Mouse (Mus musculus) left cerebral cortex, adult 2 months (tissue): ENCODE measurements around the gene Neurl1a. TPM values are rescaled to one million over a fixed set of nuclear protein-coding genes. Genes with fewer than 3 reads are reported as not detected.

Source experiments
- DNase-seq, 2 experiments: peaks; one replicate each; pipeline ENCODE4 v3.0.0; 2021 to 2022; ENCODE audit warnings: low spot score in 2 of 2, mixed read lengths in 1 of 2; ENCODE audit errors: extremely low spot score in 1 of 2
- H3K27ac ChIP-seq: fragments of 200-600 bp; 2 replicates; pipeline ENCODE4 v1.8.1; 2022
- H3K4me3 ChIP-seq: fragments of 200-600 bp; 2 replicates; pipeline ENCODE4 v1.8.1; 2022
- CTCF ChIP-seq: fragments of 200-600 bp; IDR thresholded peaks from 2 replicates; pipeline ENCODE4 v1.8.1; 2022; ENCODE audit warnings: antibody characterized with exemption, mild to moderate bottlenecking, moderate library complexity
- intact Hi-C: fragments of 180-260 bp; cut with DNase I; formaldehyde crosslinking; loops from one replicate; pipeline ENCODE4 v1.15.1; 2025
- total RNA-seq, 2 experiments: library from RNA; stranded (reverse); gene quantifications; 2 replicates each; pipeline ENCODE4 v1.2.3; 2021

Neurl1a gene
- total RNA-seq, 2 experiments from 2014 or later: 178 to 194 TPM

DNA sequence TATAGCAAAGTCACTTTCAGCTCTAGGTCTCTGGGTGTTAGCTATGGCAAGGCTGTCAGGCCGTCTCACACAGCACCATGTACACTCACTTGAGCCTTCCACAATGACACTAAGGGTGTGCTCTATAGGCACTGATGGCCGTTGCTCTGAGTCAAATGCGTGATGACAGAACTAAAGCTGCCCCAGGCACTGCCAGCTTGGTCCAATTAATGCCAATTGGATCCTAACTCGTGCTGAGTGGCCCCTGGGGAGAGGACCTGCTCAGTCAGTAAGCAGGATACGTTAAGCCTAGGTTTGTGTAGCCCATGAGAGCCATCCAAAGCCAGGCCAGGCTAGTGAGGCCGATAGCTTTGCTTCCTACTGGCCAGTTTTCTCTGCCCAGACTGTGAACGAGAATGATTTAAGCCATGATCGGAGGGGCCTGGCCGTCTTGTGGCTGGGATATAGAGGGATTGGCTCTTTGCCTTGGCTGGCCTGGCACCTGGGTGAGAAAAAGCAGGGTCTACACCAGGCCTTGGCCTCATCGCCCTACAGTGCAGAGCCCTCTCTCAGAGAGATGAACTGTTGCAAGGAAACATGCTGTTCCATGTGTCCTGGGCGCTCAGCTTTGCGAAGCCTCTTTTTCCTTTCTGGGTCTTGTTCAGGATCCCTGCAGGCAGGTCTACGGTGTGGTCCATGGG lies 20.2 kb downstream of the Neurl1a start:
- intact Hi-C loops: no loop called here
- DNase-seq: no peak
- Histone ChIP-seq H3K4me3 (no peak overlapping the region), H3K27ac (no peak overlapping the region)
- no peak for TF ChIP-seq CTCF

DNA sequence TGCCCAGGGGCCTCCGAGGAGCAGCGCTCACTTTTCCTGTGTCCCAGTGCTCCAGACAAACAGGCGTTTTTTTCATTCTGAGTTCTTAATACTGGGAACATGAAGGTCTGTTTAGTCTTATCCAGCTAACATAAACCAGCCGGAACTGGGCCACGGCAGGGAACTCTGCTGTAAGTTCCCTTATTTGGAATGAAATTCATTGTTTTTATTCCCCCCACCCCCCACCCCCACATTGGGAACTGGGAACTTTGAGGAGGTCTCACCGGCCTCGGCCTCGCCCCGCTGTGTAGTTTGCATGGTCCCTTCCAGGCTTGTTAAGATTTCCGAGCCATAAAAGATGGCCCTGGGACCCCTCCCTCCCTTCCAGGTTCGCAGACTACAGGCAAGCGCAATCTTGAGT lies 23.4 kb downstream of the Neurl1a start:
- no peak overlapping the region for H3K27ac ChIP-seq
- intact Hi-C loops: no loop called here
- no peak for DNase-seq
- no peak overlapping the region for H3K4me3 ChIP-seq
- TF ChIP-seq CTCF: no peak

DNA sequence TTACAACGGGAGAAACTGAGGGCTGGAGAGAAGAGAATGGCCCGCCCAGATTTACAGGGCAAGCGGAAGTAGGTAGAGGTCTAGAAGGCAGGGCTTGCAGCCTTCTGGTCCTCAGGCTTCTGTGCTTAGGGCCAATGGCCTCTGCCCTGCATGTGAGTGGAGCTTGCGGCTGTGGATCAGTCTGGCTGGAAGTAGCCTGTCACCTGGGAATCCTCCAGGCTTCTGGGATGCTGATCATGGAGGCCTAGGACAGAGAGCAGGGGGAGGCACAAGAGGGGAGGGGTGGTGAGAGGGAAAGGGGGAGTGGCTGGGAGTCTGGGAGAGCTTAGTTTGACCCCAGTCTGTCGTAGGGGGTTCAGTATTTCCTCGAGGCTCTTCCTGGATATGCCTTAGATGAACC lies 23.8 kb downstream of the Neurl1a start:
- intact Hi-C loops: no loop called here
- DNase-seq: no peak
- Histone ChIP-seq H3K4me3 (no peak overlapping the region), H3K27ac (no peak overlapping the region)
- TF ChIP-seq CTCF: no peak

DNA sequence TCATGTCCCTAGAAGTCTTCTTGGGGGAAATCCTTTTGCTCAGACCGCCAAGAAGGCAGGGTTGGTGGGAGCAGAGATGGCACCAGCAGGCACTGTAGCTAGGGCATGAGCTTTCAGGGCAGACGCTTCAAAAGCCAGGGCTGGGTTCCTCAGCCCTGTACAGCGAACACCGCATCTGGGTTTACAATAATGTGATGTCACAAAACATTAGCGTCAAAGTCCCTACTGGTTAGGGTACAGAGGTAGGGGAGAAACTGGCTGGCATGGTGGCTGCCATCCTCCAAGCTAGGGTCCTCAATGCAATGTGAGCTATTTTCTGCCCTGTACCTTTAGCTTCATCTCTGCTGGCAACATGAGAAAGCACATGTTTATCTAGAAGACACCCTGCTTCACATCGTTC lies 24.4 kb downstream of the Neurl1a start:
- Histone ChIP-seq H3K27ac (no peak overlapping the region), H3K4me3 (no peak overlapping the region)
- TF ChIP-seq CTCF: no peak
- DNase-seq: no peak
- intact Hi-C loops: no loop called here

DNA sequence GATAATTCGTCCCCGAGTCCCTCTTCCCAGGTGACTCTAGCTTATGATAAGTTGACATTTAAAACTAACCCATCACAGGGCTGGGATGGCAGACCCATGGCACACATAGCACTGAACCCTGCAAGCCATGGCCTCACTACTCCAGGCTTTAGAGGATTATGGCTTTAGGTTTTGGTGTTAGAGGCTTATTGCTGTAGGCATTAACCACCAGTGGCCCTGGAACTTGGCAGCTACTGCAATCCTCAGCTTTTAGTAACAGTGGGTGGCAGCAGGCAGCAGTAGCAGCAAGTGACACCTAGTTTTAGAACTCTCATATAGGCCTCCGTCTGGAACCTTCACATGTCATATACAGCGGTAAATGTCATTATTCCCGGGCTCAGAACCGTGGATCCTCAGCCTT lies 26.0 kb downstream of the Neurl1a start:
- intact Hi-C loops: no loop called here

DNA sequence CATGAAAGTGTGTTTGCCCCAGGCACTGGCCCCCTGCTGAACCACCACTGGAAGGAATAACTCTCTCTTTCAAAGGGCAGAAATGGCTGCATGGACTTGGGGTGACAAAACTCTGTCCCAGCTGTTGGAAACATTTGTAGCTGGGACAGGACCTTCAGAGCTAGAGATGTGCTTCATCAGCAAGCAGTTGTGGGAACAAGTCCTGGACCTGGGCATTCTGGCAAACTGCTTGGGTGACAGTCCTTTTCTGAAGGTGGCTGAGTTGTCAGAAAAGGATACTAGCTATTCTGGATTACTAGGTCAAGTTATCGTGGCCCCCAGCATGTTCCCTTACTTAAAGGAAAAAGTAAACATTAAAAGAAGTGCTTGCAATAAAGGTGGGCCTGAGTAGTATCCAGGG lies 27.5 kb downstream of the Neurl1a start:
- H3K4me3 ChIP-seq: no peak overlapping the region
- TF ChIP-seq CTCF: no peak
- DNase-seq: no peak
- intact Hi-C loops: no loop called here
- H3K27ac ChIP-seq: no peak overlapping the region

More for the DNA sequence above, 26.0 kb downstream of the Neurl1a start:
- Histone ChIP-seq H3K27ac (peak overlapping the region; percentile 54), H3K4me3 (no peak overlapping the region)
- TF ChIP-seq CTCF: no peak
- no peak for DNase-seq

DNA sequence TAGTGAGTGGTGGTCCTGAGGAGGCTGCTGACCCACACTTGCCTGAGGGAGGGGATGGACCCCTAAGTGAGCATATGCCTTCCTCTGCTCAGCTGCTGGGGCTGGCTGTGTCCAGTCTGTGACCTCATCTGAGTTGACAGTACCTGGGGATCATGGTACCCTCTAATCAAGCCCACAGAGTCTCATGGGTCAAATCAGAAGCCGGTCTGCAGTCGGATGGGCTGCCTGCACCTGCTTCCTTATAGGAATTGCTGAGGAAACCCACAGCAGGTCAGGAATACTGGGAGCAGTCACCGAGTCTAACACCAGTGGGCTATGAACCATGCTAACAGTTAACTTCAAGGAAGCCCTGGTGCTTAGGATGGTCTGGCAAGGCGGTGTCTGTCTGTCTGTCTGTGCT lies 31.8 kb downstream of the Neurl1a start:
- TF ChIP-seq CTCF: no peak
- H3K27ac ChIP-seq: no peak overlapping the region
- intact Hi-C loops: no loop called here

DNA sequence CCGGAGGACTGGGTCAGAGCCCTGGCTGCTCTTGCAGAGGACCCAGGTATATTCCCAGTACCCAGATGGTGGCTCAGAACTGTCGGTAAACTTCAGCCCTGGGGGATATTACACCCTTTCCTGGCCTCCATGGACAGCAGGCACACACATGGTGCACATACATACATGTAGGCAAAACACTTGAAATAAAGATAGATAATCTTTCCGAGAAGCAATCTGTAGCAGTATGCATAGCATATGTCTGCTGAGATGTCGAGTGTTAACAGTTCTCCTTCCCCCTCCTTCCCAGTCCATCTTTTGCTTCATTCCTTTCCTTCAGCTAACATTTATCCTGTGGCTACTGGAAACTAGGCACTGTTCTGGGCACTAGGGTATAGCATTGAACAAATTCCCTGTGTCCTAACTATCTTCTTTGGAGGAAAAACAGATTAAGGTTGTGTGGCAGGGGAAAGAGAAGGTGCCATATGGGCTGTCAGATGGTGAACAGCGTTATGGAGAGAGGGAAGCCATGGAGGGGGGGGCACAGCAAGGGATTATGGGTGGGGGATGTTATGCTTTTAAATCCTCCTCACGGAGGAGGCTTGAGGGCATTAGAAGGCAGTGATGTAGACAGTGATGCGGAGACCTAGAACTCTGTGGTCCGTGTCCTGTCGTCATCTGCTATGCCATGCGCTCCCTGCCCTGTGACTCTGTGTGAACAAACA lies 33.1 kb downstream of the Neurl1a start:
- peak overlapping the region; percentile 70 for H3K27ac ChIP-seq
- intact Hi-C loops: no loop called here
- no peak for DNase-seq
- no peak for TF ChIP-seq CTCF
- no peak overlapping the region for H3K4me3 ChIP-seq

More for the DNA sequence above, 31.8 kb downstream of the Neurl1a start:
- DNase-seq: no peak
- no peak overlapping the region for H3K4me3 ChIP-seq

DNA sequence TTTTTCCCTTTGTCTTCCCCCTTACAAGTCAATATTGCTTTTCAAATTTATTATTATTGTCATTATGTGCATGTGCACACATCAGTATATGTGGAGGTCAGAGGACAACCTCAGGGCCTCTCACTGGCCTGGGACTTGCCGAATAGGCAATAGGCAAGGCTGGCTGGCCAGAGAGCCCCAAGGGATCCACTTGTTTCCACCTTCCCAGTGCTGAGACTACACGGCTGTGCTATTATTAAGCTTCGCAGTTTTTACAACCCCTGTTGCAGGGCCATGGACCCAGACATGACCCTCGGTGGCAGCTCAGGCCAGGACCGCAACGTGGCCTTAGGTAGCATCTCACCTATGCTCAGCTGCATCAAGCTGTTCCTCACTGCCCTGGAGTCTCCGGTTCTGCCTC lies 33.8 kb downstream of the Neurl1a start:
- peak overlapping the region; percentile 59 for H3K27ac ChIP-seq
- TF ChIP-seq CTCF: no peak
- no peak overlapping the region for H3K4me3 ChIP-seq
- no peak for DNase-seq
- intact Hi-C loops: no loop called here

DNA sequence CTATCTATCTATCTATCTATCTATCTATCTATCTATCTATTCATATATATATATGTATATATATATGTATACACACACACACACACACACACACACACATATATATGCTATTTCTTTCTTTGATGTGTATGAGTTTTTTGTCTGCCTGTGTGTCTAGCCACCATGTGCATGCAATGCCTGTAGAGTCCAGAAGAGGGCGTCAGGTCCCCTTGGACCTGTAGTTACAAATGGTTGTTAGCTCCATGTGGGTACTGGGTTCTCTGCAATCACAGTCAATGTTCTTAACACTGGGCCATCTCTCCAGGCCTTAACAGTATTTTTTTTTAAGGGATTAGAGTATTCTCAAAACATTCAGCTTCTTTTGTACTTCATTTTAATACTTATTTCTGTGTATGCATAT lies 34.9 kb downstream of the Neurl1a start:
- no peak overlapping the region for H3K27ac ChIP-seq
- no peak overlapping the region for H3K4me3 ChIP-seq
- intact Hi-C loops: no loop called here
- TF ChIP-seq CTCF: peak; percentile 21
- no peak for DNase-seq

DNA sequence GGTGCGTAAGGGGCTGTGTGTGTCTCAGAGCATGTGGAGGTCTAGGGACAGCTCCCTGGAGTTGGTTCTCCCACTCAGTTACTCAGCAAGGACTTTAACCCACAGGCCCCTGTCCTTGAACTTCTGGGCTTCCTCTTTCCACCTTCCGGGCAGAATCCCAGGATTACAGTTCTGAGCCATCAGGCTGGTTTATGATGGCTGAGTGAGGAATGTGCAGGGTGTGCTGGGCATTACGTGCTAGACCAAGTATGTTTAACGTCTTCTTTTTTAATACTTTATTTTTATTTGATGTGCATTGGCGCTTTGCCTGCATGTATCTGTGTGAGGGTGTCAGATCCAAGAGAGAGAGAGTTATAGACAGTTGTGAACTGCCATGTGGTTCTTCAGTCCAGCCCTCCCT lies 38.1 kb downstream of the Neurl1a start:
- H3K4me3 ChIP-seq: no peak overlapping the region
- TF ChIP-seq CTCF: no peak
- no peak for DNase-seq
- intact Hi-C loops: no loop called here
- no peak overlapping the region for H3K27ac ChIP-seq

DNA sequence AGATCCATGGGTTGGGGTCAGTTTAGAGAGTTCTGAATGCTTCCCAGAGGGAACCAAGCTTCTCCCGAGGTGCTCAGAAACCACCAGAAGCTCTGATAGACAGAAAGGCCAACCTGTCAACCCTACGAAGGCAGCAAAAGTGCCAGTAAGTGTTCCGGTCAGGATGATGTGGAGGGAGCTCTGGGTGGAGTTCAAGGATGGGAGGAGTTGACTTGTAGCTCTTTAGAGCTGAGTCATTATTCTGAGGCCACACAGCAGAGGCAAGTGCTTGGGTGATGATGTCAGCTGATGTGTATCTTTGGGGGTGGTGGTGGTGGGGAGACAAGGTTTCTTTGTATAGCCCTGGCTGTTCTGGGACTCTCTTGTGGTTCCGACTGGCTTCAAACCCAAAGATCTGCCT lies 41.0 kb downstream of the Neurl1a start:
- no peak for TF ChIP-seq CTCF
- no peak for DNase-seq
- H3K4me3 ChIP-seq: no peak overlapping the region
- H3K27ac ChIP-seq: no peak overlapping the region
- intact Hi-C loops: loop anchor here (5.0 kb wide), 1 partner anchor 42 kb away; the partner anchor contains the start of gene Neurl1a

DNA sequence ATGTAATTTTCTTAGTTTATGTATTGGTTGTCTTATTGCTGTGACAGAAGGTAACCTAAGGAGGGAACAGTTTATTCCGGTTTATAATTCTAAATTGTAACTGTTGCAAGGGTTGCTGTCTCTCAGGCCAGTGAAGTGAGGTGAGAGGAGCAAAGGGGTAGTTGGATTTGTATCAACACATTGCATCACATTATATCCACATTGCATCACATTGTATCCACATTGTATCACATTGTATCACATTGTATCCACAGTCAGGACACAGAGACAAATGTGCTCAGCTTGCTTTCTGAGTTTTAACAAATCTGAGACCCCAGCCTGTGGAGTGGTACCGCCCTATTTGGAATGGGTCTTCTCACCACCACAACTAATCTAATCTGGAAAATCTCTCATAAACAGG lies 41.6 kb downstream of the Neurl1a start:
- DNase-seq: no peak
- intact Hi-C loops: loop anchor here (5.0 kb wide), 1 partner anchor 43 kb away; the partner anchor contains the start of gene Neurl1a
- H3K27ac ChIP-seq: no peak overlapping the region

More for the DNA sequence above, 41.6 kb downstream of the Neurl1a start:
- no peak overlapping the region for H3K4me3 ChIP-seq
- no peak for TF ChIP-seq CTCF
